Mouse (Mus musculus): ENCODE results near the gene Vangl2. TPM values are rescaled to one million over a fixed set of nuclear protein-coding genes. Genes with fewer than 3 reads are reported as not detected.
"Not testable (repeated sequence)": the region's sequence is repeated elsewhere in the genome, so short reads cannot be mapped to it uniquely, and the experiment has no call there.

Gene Vangl2
- polyA plus RNA-seq, 1 experiment, result 7.5 TPM

GRCm38 (mm10) chr1:171977891-171978290, 50.4 kb downstream of the Vangl2 start:
- no peaks in the 10 kb centered on the region for H3K4me1 ChIP-seq (ENCODE audit: control insufficient read depth, insufficient read depth, low read length)
- no peak overlapping the region for H3K4me3 ChIP-seq (ENCODE audit: insufficient read depth, low read length)
- H3K27ac ChIP-seq (ENCODE audit: insufficient read depth, low read length), result no peak overlapping the region
- TF ChIP-seq POLR2A (IDR thresholded peaks at IDR 0.05; ENCODE audit: extremely low read depth, insufficient read depth, low read length), result no peak
- TF ChIP-seq CTCF (IDR thresholded peaks at IDR 0.05; ENCODE audit: extremely low read depth, insufficient read depth, low read length), result no peak

DNA sequence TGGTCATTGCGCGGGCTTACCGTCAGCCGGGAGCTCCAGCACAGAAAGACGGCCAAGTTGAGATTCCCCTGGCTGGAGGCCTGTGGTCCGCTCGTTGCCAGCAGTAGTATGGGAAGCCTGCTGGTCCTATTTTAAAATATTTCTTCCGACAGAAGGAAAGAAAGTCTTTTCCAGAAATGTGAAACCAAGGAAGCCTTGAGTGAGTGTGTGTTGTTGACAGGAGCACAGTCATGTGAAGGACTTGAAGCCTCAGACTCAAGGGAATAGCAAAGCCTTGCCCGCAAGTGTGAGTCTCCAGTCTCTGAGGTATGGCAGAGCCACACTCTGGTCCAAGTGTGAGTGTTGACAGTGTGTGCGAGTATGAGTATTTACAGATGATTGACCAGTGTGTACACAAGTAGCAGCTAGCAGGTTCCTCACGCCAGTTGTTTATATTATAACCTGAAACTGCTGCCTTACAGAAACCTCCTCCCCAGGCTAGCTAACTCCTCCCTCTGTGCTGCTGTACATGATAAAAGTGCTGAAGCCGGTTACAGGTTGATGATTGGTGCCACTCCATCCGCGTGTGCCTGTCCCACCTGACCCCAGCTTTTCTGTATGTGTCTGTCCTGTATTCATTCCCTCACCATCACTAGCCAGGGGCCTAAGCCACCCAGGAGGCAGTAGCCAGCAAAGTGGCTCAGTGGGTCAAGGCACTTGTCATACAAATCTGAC, 51.3 kb downstream of the Vangl2 start:
- TF ChIP-seq CTCF (IDR thresholded peaks at IDR 0.05; ENCODE audit: extremely low read depth, insufficient read depth, low read length), result no peak
- no peak for TF ChIP-seq POLR2A (IDR thresholded peaks at IDR 0.05; ENCODE audit: extremely low read depth, insufficient read depth, low read length)
- Histone ChIP-seq H3K4me1 (ENCODE audit: control insufficient read depth, insufficient read depth, low read length) (no peaks in the 10 kb centered on the region), H3K4me3 (ENCODE audit: insufficient read depth, low read length) (no peak overlapping the region), H3K27ac (ENCODE audit: insufficient read depth, low read length) (no peak overlapping the region)

- Histone ChIP-seq H3K4me1 (ENCODE audit: control insufficient read depth, insufficient read depth, low read length) (no peaks in the 10 kb centered on the region), H3K27ac (ENCODE audit: insufficient read depth, low read length) (no peak overlapping the region), H3K4me3 (ENCODE audit: insufficient read depth, low read length) (no peak overlapping the region)
- TF ChIP-seq CTCF (IDR thresholded peaks at IDR 0.05; ENCODE audit: extremely low read depth, insufficient read depth, low read length) (no peak), POLR2A (IDR thresholded peaks at IDR 0.05; ENCODE audit: extremely low read depth, insufficient read depth, low read length) (no peak)
Measured at GRCm38 (mm10) chr1:171975831-171976230, 52.4 kb downstream of the Vangl2 start.

DNA sequence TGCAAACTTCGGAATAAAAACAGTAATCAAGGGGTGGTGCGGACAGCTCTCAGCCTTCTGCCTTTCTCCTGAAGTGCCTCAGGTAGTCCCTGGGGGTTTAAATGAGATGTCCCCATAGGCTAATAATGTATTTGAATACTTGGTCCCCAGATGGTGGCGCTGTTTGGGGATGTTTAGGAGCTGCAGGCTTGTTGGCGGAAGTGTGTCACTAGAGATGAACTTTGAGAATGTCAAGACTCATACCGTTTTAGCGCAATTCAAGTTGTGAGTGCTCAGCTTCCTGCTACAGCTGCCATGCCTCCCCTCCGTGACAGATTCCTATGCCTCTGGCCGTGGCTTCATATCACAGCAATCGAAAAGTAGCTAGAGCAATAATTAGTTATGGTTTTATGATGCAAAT, 52.9 kb downstream of the Vangl2 start:
- TF ChIP-seq CTCF (IDR thresholded peaks at IDR 0.05; ENCODE audit: extremely low read depth, insufficient read depth, low read length) (no peak), POLR2A (IDR thresholded peaks at IDR 0.05; ENCODE audit: extremely low read depth, insufficient read depth, low read length) (no peak)
- H3K4me3 ChIP-seq (ENCODE audit: insufficient read depth, low read length), result no peak overlapping the region
- H3K4me1 ChIP-seq (ENCODE audit: control insufficient read depth, insufficient read depth, low read length), result no peaks in the 10 kb centered on the region
- no peak overlapping the region for H3K27ac ChIP-seq (ENCODE audit: insufficient read depth, low read length)

- H3K4me3 ChIP-seq (ENCODE audit: insufficient read depth, low read length); H3K4me1 ChIP-seq (ENCODE audit: control insufficient read depth, insufficient read depth, low read length); H3K27ac ChIP-seq (ENCODE audit: insufficient read depth, low read length): not testable (repeated sequence)
Measured at GRCm38 (mm10) chr1:171974361-171974760, 53.9 kb downstream of the Vangl2 start.

DNA sequence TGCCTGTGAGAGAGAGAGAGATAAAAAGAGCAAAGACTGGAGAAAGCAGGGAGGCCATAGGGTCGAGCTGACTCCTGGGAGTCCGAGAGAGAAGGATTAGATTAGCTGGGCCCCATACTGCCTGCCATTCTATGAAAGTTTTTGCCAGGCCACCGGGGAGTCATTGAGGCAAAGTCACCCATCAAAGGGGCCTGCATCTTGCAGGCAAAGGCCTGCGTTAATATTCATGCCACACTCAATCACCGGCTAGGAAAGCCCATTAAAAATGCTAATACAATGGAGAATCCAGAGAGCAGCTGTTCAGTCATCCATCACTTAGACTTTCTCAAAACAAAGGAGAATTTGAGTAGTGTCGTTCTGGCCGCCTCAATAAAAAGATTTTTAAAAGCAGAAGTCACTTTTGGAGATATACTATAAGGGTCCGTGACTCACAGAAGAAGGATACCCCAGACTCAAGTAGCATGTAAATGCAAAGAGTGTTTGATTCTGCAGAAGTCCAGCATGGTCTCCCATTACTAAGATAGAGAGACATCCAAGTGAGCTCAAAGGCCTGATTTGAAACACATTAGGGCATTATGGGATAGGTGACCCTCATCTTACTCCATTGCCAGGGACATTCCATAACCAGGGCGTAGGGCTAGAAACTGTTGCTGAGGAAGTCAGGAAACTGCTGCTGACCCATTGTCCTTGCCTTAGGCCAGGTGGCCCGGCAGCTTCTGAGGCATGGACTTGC, 57.2 kb downstream of the Vangl2 start:
- Histone ChIP-seq H3K27ac (ENCODE audit: insufficient read depth, low read length) (no peak overlapping the region), H3K4me1 (ENCODE audit: control insufficient read depth, insufficient read depth, low read length) (no peaks in the 10 kb centered on the region), H3K4me3 (ENCODE audit: insufficient read depth, low read length) (no peak overlapping the region)
- TF ChIP-seq POLR2A (IDR thresholded peaks at IDR 0.05; ENCODE audit: extremely low read depth, insufficient read depth, low read length), result no peak
- TF ChIP-seq CTCF (IDR thresholded peaks at IDR 0.05; ENCODE audit: extremely low read depth, insufficient read depth, low read length), result no peak

DNA sequence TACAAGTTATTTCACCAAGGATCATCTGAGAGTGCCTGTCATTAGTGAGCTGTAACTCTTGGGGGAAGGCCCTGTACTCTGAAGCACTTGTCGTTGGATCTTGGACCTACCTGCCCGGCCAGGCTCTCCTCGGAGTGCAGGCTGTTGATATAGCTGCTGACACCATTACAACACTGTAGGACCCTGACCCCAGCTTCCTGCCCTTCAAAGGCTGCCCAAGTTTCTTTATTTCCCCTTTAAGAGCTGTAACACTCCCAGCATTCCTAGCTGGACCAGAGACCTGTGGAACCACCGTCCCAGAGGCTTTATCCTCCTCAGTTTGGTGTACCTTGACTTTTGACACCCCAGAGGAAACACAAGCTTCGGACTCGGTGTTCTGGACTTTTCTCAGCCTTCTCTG, 59.0 kb downstream of the Vangl2 start:
- Histone ChIP-seq H3K27ac (ENCODE audit: insufficient read depth, low read length) (no peak overlapping the region), H3K4me1 (ENCODE audit: control insufficient read depth, insufficient read depth, low read length) (no peaks in the 10 kb centered on the region), H3K4me3 (ENCODE audit: insufficient read depth, low read length) (no peak overlapping the region)
- TF ChIP-seq CTCF (IDR thresholded peaks at IDR 0.05; ENCODE audit: extremely low read depth, insufficient read depth, low read length) (no peak), POLR2A (IDR thresholded peaks at IDR 0.05; ENCODE audit: extremely low read depth, insufficient read depth, low read length) (no peak)

- Histone ChIP-seq H3K27ac (ENCODE audit: insufficient read depth, low read length) (no peak overlapping the region), H3K4me3 (ENCODE audit: insufficient read depth, low read length) (no peak overlapping the region), H3K4me1 (ENCODE audit: control insufficient read depth, insufficient read depth, low read length) (no peaks in the 10 kb centered on the region)
- no peak for TF ChIP-seq CTCF (IDR thresholded peaks at IDR 0.05; ENCODE audit: extremely low read depth, insufficient read depth, low read length)
- TF ChIP-seq POLR2A (IDR thresholded peaks at IDR 0.05; ENCODE audit: extremely low read depth, insufficient read depth, low read length), result no peak
Measured at GRCm38 (mm10) chr1:171966054-171966790, 62.0 kb downstream of the Vangl2 start.

GRCm38 (mm10) chr1:171963613-171964012, 64.6 kb downstream of the Vangl2 start:
- H3K4me1 ChIP-seq (ENCODE audit: control insufficient read depth, insufficient read depth, low read length), result no peaks in the 10 kb centered on the region
- H3K4me3 ChIP-seq (ENCODE audit: insufficient read depth, low read length), result no peak overlapping the region
- TF ChIP-seq CTCF (IDR thresholded peaks at IDR 0.05; ENCODE audit: extremely low read depth, insufficient read depth, low read length) (no peak), POLR2A (IDR thresholded peaks at IDR 0.05; ENCODE audit: extremely low read depth, insufficient read depth, low read length) (no peak)
- H3K27ac ChIP-seq (ENCODE audit: insufficient read depth, low read length), result no peak overlapping the region

Measured in cortical plate, adult 2 months (tissue).